Mouse (Mus musculus): ENCODE results near the gene Ost4. TPM values are rescaled to one million over a fixed set of nuclear protein-coding genes. Genes with fewer than 3 reads are reported as not detected.

Gene Ost4
- total and polyA plus RNA-seq, 2 experiments from 2014 or later, result 116 to 190 TPM

- DNase-seq, result no peak
- ATAC-seq, result no peak
- Histone ChIP-seq H3K4me3 (ENCODE audit: low read depth, low read length) (no peak overlapping the region), H3K4me2 (ENCODE audit: low read depth) (no peak overlapping the region), H3K4me1 (ENCODE audit: insufficient read depth) (0 out of 2 replicates have a peak, but pooled peaks cover 3% of the 10 kb centered on the region), H3K27me3 (ENCODE audit: insufficient read depth, low read length) (no peaks in the 10 kb centered on the region), H3K9ac (no peak overlapping the region), H3K27ac (ENCODE audit: low read depth, low read length) (no peak overlapping the region), H3K9me3 (ENCODE audit: low read length) (no peaks in the 10 kb centered on the region), H3K36me3 (ENCODE audit: insufficient read depth) (peaks cover 46% of the 10 kb centered on the region)
- TF ChIP-seq CTCF (IDR thresholded peaks at IDR 0.05; ENCODE audit: low read depth), result no peak
- 54% methylated on average over 15 of the region's 15 CpGs for WGBS
Observed at GRCm38 (mm10) chr5:30864322-30864721, 43.3 kb downstream of the Ost4 start.

DNA sequence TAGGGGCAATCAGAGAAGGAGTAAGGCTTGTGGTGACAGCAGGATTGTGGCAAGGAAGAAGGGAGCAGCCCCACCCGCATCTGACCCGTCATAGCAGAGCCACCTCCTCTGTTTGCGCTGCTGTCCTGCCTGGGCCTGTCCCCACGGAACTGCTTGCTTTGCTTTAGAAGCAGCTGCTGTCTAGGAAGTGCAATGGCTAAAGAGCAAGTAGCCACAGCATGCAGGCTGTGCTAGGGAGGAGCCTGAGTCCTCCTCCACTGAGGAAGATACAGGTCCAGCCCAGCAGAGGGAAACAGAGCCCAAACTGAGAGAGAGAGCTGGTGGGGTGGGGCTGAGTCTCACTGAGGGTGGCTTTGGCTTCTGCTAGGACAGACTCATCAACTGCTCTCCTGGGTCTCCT is 43.7 kb downstream of the Ost4 start:
- Histone ChIP-seq H3K4me2 (ENCODE audit: low read depth) (no peak overlapping the region), H3K9me3 (ENCODE audit: low read length) (no peaks in the 10 kb centered on the region), H3K36me3 (ENCODE audit: insufficient read depth) (peaks cover 46% of the 10 kb centered on the region), H3K4me1 (ENCODE audit: insufficient read depth) (no peaks in the 10 kb centered on the region), H3K4me3 (ENCODE audit: low read depth, low read length) (no peak overlapping the region), H3K27ac (ENCODE audit: low read depth, low read length) (no peak overlapping the region), H3K9ac (no peak overlapping the region), H3K27me3 (ENCODE audit: insufficient read depth, low read length) (no peaks in the 10 kb centered on the region)
- 52% methylated on average over 4 of the region's 4 CpGs for WGBS
- DNase-seq, result no peak
- peak; percentile 44; the same call in 1 of the 2 replicates for ATAC-seq
- no peak; the same call in 1 of the 2 replicates for TF ChIP-seq CTCF (IDR thresholded peaks at IDR 0.05; ENCODE audit: low read depth)

DNA sequence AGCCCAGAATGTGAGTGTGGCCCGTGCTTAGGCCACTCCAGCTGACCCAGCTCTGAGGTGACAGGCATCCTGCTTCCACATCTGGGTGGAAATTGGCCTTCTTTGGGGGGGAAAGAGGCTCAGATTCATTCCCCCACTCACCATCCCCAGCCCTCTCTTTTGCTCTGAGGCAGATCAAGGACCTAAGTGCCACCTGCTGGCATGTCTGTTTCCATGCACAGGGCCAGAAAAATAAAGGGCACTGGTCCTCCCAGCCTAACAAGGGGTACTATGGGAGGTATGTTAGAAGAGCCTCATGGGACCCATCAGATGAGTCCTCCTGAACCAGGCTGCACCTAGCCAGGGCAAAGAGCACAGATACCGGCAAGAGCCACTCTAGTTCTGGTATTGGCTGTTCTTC is 51.5 kb downstream of the Ost4 start:
- Histone ChIP-seq H3K27me3 (ENCODE audit: insufficient read depth, low read length) (no peaks in the 10 kb centered on the region), H3K4me3 (ENCODE audit: low read depth, low read length) (no peak overlapping the region), H3K4me1 (ENCODE audit: insufficient read depth) (no peaks in the 10 kb centered on the region), H3K36me3 (ENCODE audit: insufficient read depth) (peaks cover 4% of the 10 kb centered on the region; the same call in 1 of the 2 replicates), H3K4me2 (ENCODE audit: low read depth) (no peak overlapping the region), H3K27ac (ENCODE audit: low read depth, low read length) (no peak overlapping the region), H3K9me3 (ENCODE audit: low read length) (no peaks in the 10 kb centered on the region), H3K9ac (no peak overlapping the region)
- TF ChIP-seq CTCF (IDR thresholded peaks at IDR 0.05; ENCODE audit: low read depth), result peak; percentile 42
- ATAC-seq (no peak), DNase-seq (no peak)
- 88% methylated on average over 2 of the region's 2 CpGs for WGBS

Other genes with a start within 250 kb of the Ost4 start
- gene Cenpa, start 241.0 kb downstream of the Ost4 start, total RNA-seq (2014; rRNA removed), result 15.1 and 15.5 TPM in 2 replicates
- 42.4 and 45.5 TPM in 2 replicates for gene Cenpa, start 241.0 kb downstream of the Ost4 start, polyA plus RNA-seq (2015; fragmentation: Nextera tagmentation; extraction: Ambion mirVana)
- gene Dpysl5, start 196.2 kb downstream of the Ost4 start, total RNA-seq (2014; rRNA removed), result 274 and 315 TPM in 2 replicates
- 272 and 290 TPM in 2 replicates for gene Dpysl5, start 196.2 kb downstream of the Ost4 start, polyA plus RNA-seq (2015; fragmentation: Nextera tagmentation; extraction: Ambion mirVana)
- gene Mapre3, start 93.1 kb downstream of the Ost4 start, total RNA-seq (2014; rRNA removed), result 48.2 and 55.0 TPM in 2 replicates
- 113 and 141 TPM in 2 replicates for gene Mapre3, start 93.1 kb downstream of the Ost4 start, polyA plus RNA-seq (2015; fragmentation: Nextera tagmentation; extraction: Ambion mirVana)
- 51.2 and 61.4 TPM in 2 replicates for gene Tmem214, start 39.8 kb downstream of the Ost4 start, total RNA-seq (2014; rRNA removed)
- 41.7 and 49.2 TPM in 2 replicates for gene Tmem214, start 39.8 kb downstream of the Ost4 start, polyA plus RNA-seq (2015; fragmentation: Nextera tagmentation; extraction: Ambion mirVana)
- gene Agbl5, start 19.1 kb downstream of the Ost4 start, total RNA-seq (2014; rRNA removed), result 36.6 and 52.2 TPM in 2 replicates
- 15.3 and 21.5 TPM in 2 replicates for gene Agbl5, start 19.1 kb downstream of the Ost4 start, polyA plus RNA-seq (2015; fragmentation: Nextera tagmentation; extraction: Ambion mirVana)
- 10.0 and 11.3 TPM in 2 replicates for gene Emilin1, start 5.6 kb upstream of the Ost4 start, total RNA-seq (2014; rRNA removed)
- gene Emilin1, start 5.6 kb upstream of the Ost4 start, polyA plus RNA-seq (2015; fragmentation: Nextera tagmentation; extraction: Ambion mirVana), result 9.6 and 10.0 TPM in 2 replicates
- 4.5 and 5.3 TPM in 2 replicates for gene Khk, start 13.6 kb upstream of the Ost4 start, total RNA-seq (2014; rRNA removed)
- gene Khk, start 13.6 kb upstream of the Ost4 start, polyA plus RNA-seq (2015; fragmentation: Nextera tagmentation; extraction: Ambion mirVana), result 11.7 and 13.2 TPM in 2 replicates
- gene Cgref1, start 37.8 kb upstream of the Ost4 start, total RNA-seq (2014; rRNA removed), result 67.3 and 82.1 TPM in 2 replicates
- gene Cgref1, start 37.8 kb upstream of the Ost4 start, polyA plus RNA-seq (2015; fragmentation: Nextera tagmentation; extraction: Ambion mirVana), result 61.0 and 63.5 TPM in 2 replicates
- gene Preb, start 52.6 kb upstream of the Ost4 start, total RNA-seq (2014; rRNA removed), result 23.7 and 42.7 TPM in 2 replicates
- 65.1 and 77.0 TPM in 2 replicates for gene Preb, start 52.6 kb upstream of the Ost4 start, polyA plus RNA-seq (2015; fragmentation: Nextera tagmentation; extraction: Ambion mirVana)
- not detected in 2 replicates for gene Tcf23, start 60.9 kb upstream of the Ost4 start, total RNA-seq (2014; rRNA removed)
- not detected in 2 replicates for gene Tcf23, start 60.9 kb upstream of the Ost4 start, polyA plus RNA-seq (2015; fragmentation: Nextera tagmentation; extraction: Ambion mirVana)
- gene Atraid, start 140.5 kb upstream of the Ost4 start, total RNA-seq (2014; rRNA removed), result 152 and 167 TPM in 2 replicates
- gene Atraid, start 140.5 kb upstream of the Ost4 start, polyA plus RNA-seq (2015; fragmentation: Nextera tagmentation; extraction: Ambion mirVana), result 243 and 257 TPM in 2 replicates
- 23.1 and 28.3 TPM in 2 replicates for gene Slc5a6, start 141.1 kb upstream of the Ost4 start, total RNA-seq (2014; rRNA removed)
- gene Slc5a6, start 141.1 kb upstream of the Ost4 start, polyA plus RNA-seq (2015; fragmentation: Nextera tagmentation; extraction: Ambion mirVana), result 17.3 and 22.2 TPM in 2 replicates
- gene Cad, start 147.0 kb upstream of the Ost4 start, total RNA-seq (2014; rRNA removed), result 28.7 and 31.1 TPM in 2 replicates
- gene Cad, start 147.0 kb upstream of the Ost4 start, polyA plus RNA-seq (2015; fragmentation: Nextera tagmentation; extraction: Ambion mirVana), result 5.2 and 6.4 TPM in 2 replicates
- not detected in 2 replicates for gene Dnajc5g, start 198.5 kb upstream of the Ost4 start, total RNA-seq (2014; rRNA removed)
- gene Dnajc5g, start 198.5 kb upstream of the Ost4 start, polyA plus RNA-seq (2015; fragmentation: Nextera tagmentation; extraction: Ambion mirVana), result not detected in 2 replicates
- gene Slc30a3, start 200.4 kb upstream of the Ost4 start, total RNA-seq (2014; rRNA removed), result 2.5 and 2.8 TPM in 2 replicates
- gene Slc30a3, start 200.4 kb upstream of the Ost4 start, polyA plus RNA-seq (2015; fragmentation: Nextera tagmentation; extraction: Ambion mirVana), result 3.5 and 4.5 TPM in 2 replicates
- gene Trim54, start 208.9 kb upstream of the Ost4 start, total RNA-seq (2014; rRNA removed), result not detected in 2 replicates
- not detected in 2 replicates for gene Trim54, start 208.9 kb upstream of the Ost4 start, polyA plus RNA-seq (2015; fragmentation: Nextera tagmentation; extraction: Ambion mirVana)
- not detected in 2 replicates for gene Ucn, start 231.0 kb upstream of the Ost4 start, total RNA-seq (2014; rRNA removed)
- gene Ucn, start 231.0 kb upstream of the Ost4 start, polyA plus RNA-seq (2015; fragmentation: Nextera tagmentation; extraction: Ambion mirVana), result not detected in 2 replicates
- 40.0 and 51.5 TPM in 2 replicates for gene Mpv17, start 246.5 kb upstream of the Ost4 start, total RNA-seq (2014; rRNA removed)
- 27.4 and 38.7 TPM in 2 replicates for gene Mpv17, start 246.5 kb upstream of the Ost4 start, polyA plus RNA-seq (2015; fragmentation: Nextera tagmentation; extraction: Ambion mirVana)